12 mouse cellular contexts compared by ENCODE assay signal in genomic region chr2:153049288-153049996, GRCm38 (mm10). TPM values are rescaled to one million over a fixed set of nuclear protein-coding genes. Genes with fewer than 3 reads are reported as not detected.
DNase-seq lines count a peak whose midpoint lies in the region; ATAC-seq and TF ChIP-seq lines count a peak whose summit lies in the region.
"Had no signal": no experiment of that assay in that cellular context is flagged by ENCODE, and none has a peak within 500 bp of the region (broad histone marks: within the 10 kb centered on the region; RNA-seq: fewer than 3 reads in every experiment).

No protein-coding gene starts in this region.

- H3K4me2 ChIP-seq in forebrain, embryonic 13.5 days, result 0 out of 2 replicates have a peak overlapping the region, but pooled peaks have one; percentile 8
- H3K4me2 ChIP-seq in forebrain, embryonic 11.5 days (ENCODE audit: low read depth, low read length, severe bottlenecking), result no peak overlapping the region
- no peak overlapping the region for H3K4me2 ChIP-seq in intestine, postnatal 0 days (replicated peaks; ENCODE audit: low read depth)
- H3K4me2 ChIP-seq: embryonic facial prominence, embryonic 15.5 days had no signal

- no peak for TF ChIP-seq CTCF in intestine, postnatal 0 days (IDR thresholded peaks at IDR 0.05; ENCODE audit: low read depth)

- intact Hi-C loops in left cerebral cortex, postnatal 36 days (cut with DNase I), result no loop called here

- H3K9me3 ChIP-seq in forebrain, embryonic 13.5 days (replicated peaks), result no peaks in the 10 kb centered on the region
- H3K9me3 ChIP-seq in forebrain, embryonic 11.5 days (ENCODE audit: control insufficient read depth, low read length), result no peaks in the 10 kb centered on the region
- H3K9me3 ChIP-seq in intestine, postnatal 0 days (ENCODE audit: control insufficient read depth), result no peaks in the 10 kb centered on the region
- H3K9me3 ChIP-seq: embryonic facial prominence, embryonic 15.5 days had no signal

- H3K27ac ChIP-seq in forebrain, embryonic 13.5 days, result peak overlapping the region; percentile 92
- no peak overlapping the region for H3K27ac ChIP-seq in forebrain, embryonic 11.5 days (ENCODE audit: low read depth, low read length)
- H3K27ac ChIP-seq in intestine, postnatal 0 days (ENCODE audit: low read depth, low read length), result no peak overlapping the region
- H3K27ac ChIP-seq: embryonic facial prominence, embryonic 15.5 days had no signal

- no peak for DNase-seq in forebrain, embryonic 11.5 days (ENCODE audit: low spot score)
- DNase-seq in right cerebral cortex, adult 18-20 months, result peak; percentile 76
- DNase-seq in right cerebral cortex, postnatal 14 days, result no peak
- DNase-seq in left cerebral cortex, postnatal 36 days (ENCODE audit: low spot score in 2 of 2), result peak; percentile 54 to 66
- no peak for DNase-seq in adipocyte (ENCODE audit: low spot score)
- DNase-seq: B cell, adult 2 months; liver had no signal

- H3K36me3 ChIP-seq in forebrain, embryonic 13.5 days (ENCODE audit: poor library complexity, severe bottlenecking), result peaks cover 7% of the 10 kb centered on the region
- H3K36me3 ChIP-seq in forebrain, embryonic 11.5 days (ENCODE audit: control insufficient read depth, insufficient read depth, low read length), result no peaks in the 10 kb centered on the region
- no peaks in the 10 kb centered on the region for H3K36me3 ChIP-seq in intestine, postnatal 0 days (ENCODE audit: control insufficient read depth, insufficient read depth)
- H3K36me3 ChIP-seq: embryonic facial prominence, embryonic 15.5 days had no signal

- 39% methylated on average over 9 of the region's 9 CpGs for WGBS in forebrain, embryonic 13.5 days
- WGBS in forebrain, embryonic 11.5 days, result 59% methylated on average over 9 of the region's 9 CpGs
- 44% methylated on average over 9 of the region's 9 CpGs for WGBS in intestine, postnatal 0 days

- H3K4me1 ChIP-seq in forebrain, embryonic 13.5 days, result peaks cover 40% of the 10 kb centered on the region
- no peaks in the 10 kb centered on the region for H3K4me1 ChIP-seq in forebrain, embryonic 11.5 days (replicated peaks; ENCODE audit: control insufficient read depth, insufficient read depth, low read length)
- no peaks in the 10 kb centered on the region for H3K4me1 ChIP-seq in intestine, postnatal 0 days (replicated peaks; ENCODE audit: control insufficient read depth, insufficient read depth, low read length)

- peak; percentile 82 for ATAC-seq in forebrain, embryonic 13.5 days
- ATAC-seq in forebrain, embryonic 11.5 days (replicated peaks; ENCODE audit: low FRiP score), result no peak
- no peak for ATAC-seq in intestine, postnatal 0 days
- ATAC-seq in inflammation-experienced regulatory T-cells, adult 6 months, result no peak

- H3K9ac ChIP-seq in forebrain, embryonic 13.5 days, result peak overlapping the region; percentile 38; the same call in 1 of the 2 replicates
- no peak overlapping the region for H3K9ac ChIP-seq in forebrain, embryonic 11.5 days (ENCODE audit: low read length)
- no peak overlapping the region for H3K9ac ChIP-seq in intestine, postnatal 0 days (ENCODE audit: low read depth, low read length)
- H3K9ac ChIP-seq: embryonic facial prominence, embryonic 15.5 days had no signal

- H3K27me3 ChIP-seq in forebrain, embryonic 13.5 days, result peaks cover 31% of the 10 kb centered on the region
- H3K27me3 ChIP-seq in forebrain, embryonic 11.5 days (ENCODE audit: control insufficient read depth, insufficient read depth, low read length), result peaks cover 17% of the 10 kb centered on the region
- H3K27me3 ChIP-seq in intestine, postnatal 0 days (replicated peaks; ENCODE audit: control insufficient read depth, insufficient read depth, low read length), result peaks cover 14% of the 10 kb centered on the region

- H3K4me3 ChIP-seq in forebrain, embryonic 13.5 days, result no peak overlapping the region
- no peak overlapping the region for H3K4me3 ChIP-seq in forebrain, embryonic 11.5 days (ENCODE audit: low read depth, low read length)
- no peak overlapping the region for H3K4me3 ChIP-seq in intestine, postnatal 0 days (ENCODE audit: low read depth, low read length)
- H3K4me3 ChIP-seq: embryonic facial prominence, embryonic 15.5 days had no signal

RNA-seq across cellular contexts. Expression of gene Ccm2l, which starts 16.3 kb away (rescaled TPM):
- polyA plus RNA-seq in forebrain, embryonic 13.5 days (2015; fragmentation: Nextera tagmentation; extraction: Ambion mirVana), result 0.58 and 0.72 TPM in 2 replicates
- polyA plus RNA-seq in forebrain, embryonic 11.5 days (2014; fragmentation: Nextera tagmentation; extraction: Ambion mirVana), result 0.99 and 1.3 TPM in 2 replicates
- 1 to 10 TPM; 4.0 to 5.8 TPM for total RNA-seq in left cerebral cortex, postnatal 36 days (2021)
- polyA plus RNA-seq in intestine, postnatal 0 days (2015; fragmentation: Nextera tagmentation; extraction: Ambion mirVana), result 1.5 and 1.7 TPM in 2 replicates
- not detected for polyA plus RNA-seq in inflammation-experienced regulatory T-cells, adult 6 months (2017; shearing (Covaris generic))

RNA-seq across cellular contexts. Expression of gene Xkr7, which starts 17.8 kb away (rescaled TPM):
- polyA plus RNA-seq in forebrain, embryonic 13.5 days (2015; fragmentation: Nextera tagmentation; extraction: Ambion mirVana), result 1.0 and 1.5 TPM in 2 replicates
- 0.09 and 0.24 TPM in 2 replicates for polyA plus RNA-seq in forebrain, embryonic 11.5 days (2014; fragmentation: Nextera tagmentation; extraction: Ambion mirVana)
- total RNA-seq in left cerebral cortex, postnatal 36 days (2021), result 1 to 10 TPM; 5.2 to 7.0 TPM
- not detected in 2 replicates for polyA plus RNA-seq in intestine, postnatal 0 days (2015; fragmentation: Nextera tagmentation; extraction: Ambion mirVana)
- not detected for polyA plus RNA-seq in inflammation-experienced regulatory T-cells, adult 6 months (2017; shearing (Covaris generic))
- polyA plus RNA-seq: embryonic facial prominence, embryonic 15.5 days; stomach, embryonic 14.5 days had no signal

RNA-seq across cellular contexts. Expression of gene Pdrg1, which starts 34.2 kb away (rescaled TPM):
- 142 TPM in 2 replicates for polyA plus RNA-seq in forebrain, embryonic 13.5 days (2015; fragmentation: Nextera tagmentation; extraction: Ambion mirVana)
- polyA plus RNA-seq in forebrain, embryonic 11.5 days (2014; fragmentation: Nextera tagmentation; extraction: Ambion mirVana), result 64.9 and 77.5 TPM in 2 replicates
- total RNA-seq in left cerebral cortex, postnatal 36 days (2021), result 10 to 100 TPM; 46.9 to 59.5 TPM
- 47.0 and 50.3 TPM in 2 replicates for polyA plus RNA-seq in intestine, postnatal 0 days (2015; fragmentation: Nextera tagmentation; extraction: Ambion mirVana)
- 100 to 1,000 TPM; 149 to 191 (median 188) TPM for polyA plus RNA-seq in inflammation-experienced regulatory T-cells, adult 6 months (2017; shearing (Covaris generic))

RNA-seq across cellular contexts. Expression of gene Hck, which starts 58.8 kb away (rescaled TPM):
- polyA plus RNA-seq in forebrain, embryonic 13.5 days (2015; fragmentation: Nextera tagmentation; extraction: Ambion mirVana), result 0.91 and 1.1 TPM in 2 replicates
- polyA plus RNA-seq in forebrain, embryonic 11.5 days (2014; fragmentation: Nextera tagmentation; extraction: Ambion mirVana), result 1.8 TPM in 2 replicates
- 1 to 10 TPM; 2.1 to 2.4 TPM for total RNA-seq in left cerebral cortex, postnatal 36 days (2021)
- 3.4 and 3.5 TPM in 2 replicates for polyA plus RNA-seq in intestine, postnatal 0 days (2015; fragmentation: Nextera tagmentation; extraction: Ambion mirVana)
- 1 to 10 TPM in 1 of 3 experiments, under 1 TPM in 1, not detected in 1; 0.28 to 1.0 TPM for polyA plus RNA-seq in inflammation-experienced regulatory T-cells, adult 6 months (2017; shearing (Covaris generic))

Comparison
In these comparisons a context has a peak if more than half of its experiments do, and no peak if none do; other contexts are left out.
1. DNase-seq: peak in right cerebral cortex, adult 18-20 months (single experiment) and left cerebral cortex, postnatal 36 days (2 of 2); none in forebrain, embryonic 11.5 days (single experiment), right cerebral cortex, postnatal 14 days (single experiment) and adipocyte (single experiment).